Mouse (Mus musculus) small intestine, adult 10 weeks (tissue): ENCODE measurements around the gene Polr2e. TPM values are rescaled to one million over a fixed set of nuclear protein-coding genes. Genes with fewer than 3 reads are reported as not detected.

ENCODE experiments used
- polyA plus RNA-seq: library from polyadenylated mRNA; stranded (reverse); fragments of 350-450 nt; fragmentation: Illumina TruSeq; extraction: RNeasy Lipid Tissue Mini Kit (QIAGEN cat#74804); gene quantifications from one replicate; pipeline ENCODE4 v1.2.3, GENCODE M21; 2014; ENCODE audit warnings: low replicate concordance

Gene Polr2e
- polyA plus RNA-seq = not detected

GRCm38 (mm10) chr10:80039559-80039979, at the start of gene Polr2e:
Polr2e (minus strand) TSS chr10:80039795.

GRCm38 (mm10) chr10:80047041-80047565, 7.5 kb upstream of the Polr2e start, which contains the start of gene Gpx4:
Gpx4 (plus strand) TSS chr10:80047166.

GRCm38 (mm10) chr10:80016511-80016910, 23.1 kb downstream of the Polr2e start, which contains the start of gene Arhgap45:
Arhgap45 (plus strand) TSS chr10:80016653.

GRCm38 (mm10) chr10:79996272-79997033, 43.1 kb downstream of the Polr2e start, which contains the start of gene Abca7:
Abca7 (plus strand) TSS chr10:79996494.

GRCm38 (mm10) chr10:79988506-79989271, 50.9 kb downstream of the Polr2e start, which contains the start of gene Cnn2:
Cnn2 (plus strand) TSS chr10:79988584.

Other genes starting within 250 kb of the Polr2e start
- gene Prss57, start 248.8 kb downstream of the Polr2e start, polyA plus RNA-seq = not detected
- gene Palm, start 246.2 kb downstream of the Polr2e start, polyA plus RNA-seq = not detected
- 3.9 TPM for gene Misp, start 218.8 kb downstream of the Polr2e start, polyA plus RNA-seq
- 52.9 TPM for gene Ptbp1, start 185.4 kb downstream of the Polr2e start, polyA plus RNA-seq
- gene Prtn3, start 165.3 kb downstream of the Polr2e start, polyA plus RNA-seq = not detected
- not detected for gene Plppr3, start 165.2 kb downstream of the Polr2e start, polyA plus RNA-seq
- not detected for gene Elane, start 153.5 kb downstream of the Polr2e start, polyA plus RNA-seq
- 0.67 TPM for gene Cfd, start 148.9 kb downstream of the Polr2e start, polyA plus RNA-seq
- 0.11 TPM for gene Med16, start 130.9 kb downstream of the Polr2e start, polyA plus RNA-seq
- gene Gm26602, start 128.9 kb downstream of the Polr2e start, polyA plus RNA-seq = not detected
- not detected for gene Kiss1r, start 122.8 kb downstream of the Polr2e start, polyA plus RNA-seq
- gene R3hdm4, start 118.6 kb downstream of the Polr2e start, polyA plus RNA-seq = 1.5 TPM
- gene Arid3a, start 112.8 kb downstream of the Polr2e start, polyA plus RNA-seq = 2.3 TPM
- gene Wdr18, start 79.6 kb downstream of the Polr2e start, polyA plus RNA-seq = 1.0 TPM
- gene Grin3b, start 69.1 kb downstream of the Polr2e start, polyA plus RNA-seq = not detected
- gene Tmem259, start 55.5 kb downstream of the Polr2e start, polyA plus RNA-seq = 0.45 TPM
- 1.9 TPM for gene Cnn2, start 51.2 kb downstream of the Polr2e start, polyA plus RNA-seq
- 0.11 TPM for gene Abca7, start 43.3 kb downstream of the Polr2e start, polyA plus RNA-seq
- gene Arhgap45, start 23.1 kb downstream of the Polr2e start, polyA plus RNA-seq = 0.19 TPM
- gene Gpx4, start 7.4 kb upstream of the Polr2e start, polyA plus RNA-seq = 27.2 TPM
- 0.52 TPM for gene Sbno2, start 65.8 kb upstream of the Polr2e start, polyA plus RNA-seq
- gene Stk11, start 76.0 kb upstream of the Polr2e start, polyA plus RNA-seq = 3.0 TPM
- gene Atp5d, start 98.8 kb upstream of the Polr2e start, polyA plus RNA-seq = 1.8 TPM
- gene Cbarp, start 101.0 kb upstream of the Polr2e start, polyA plus RNA-seq = not detected
- gene Midn, start 108.5 kb upstream of the Polr2e start, polyA plus RNA-seq = 7.7 TPM
- 12.5 TPM for gene Cirbp, start 126.2 kb upstream of the Polr2e start, polyA plus RNA-seq
- gene 1600002K03Rik, start 133.1 kb upstream of the Polr2e start, polyA plus RNA-seq = not detected
- gene Efna2, start 139.7 kb upstream of the Polr2e start, polyA plus RNA-seq = 0.37 TPM
- gene Mum1, start 186.6 kb upstream of the Polr2e start, polyA plus RNA-seq = 3.4 TPM
- 3.5 TPM for gene Ndufs7, start 209.3 kb upstream of the Polr2e start, polyA plus RNA-seq
- gene Gamt, start 221.2 kb upstream of the Polr2e start, polyA plus RNA-seq = not detected
- 26.5 TPM for gene Dazap1, start 221.7 kb upstream of the Polr2e start, polyA plus RNA-seq